8 mouse cellular contexts compared by ENCODE assay signal in genomic region chr14:52197156-52197878, GRCm38 (mm10). TPM values are rescaled to one million over a fixed set of nuclear protein-coding genes. Genes with fewer than 3 reads are reported as not detected.
A peak's percentile ranks its signal among the peaks of the same experiment; 100 is the strongest.
DNase-seq lines count a peak whose midpoint lies in the region; ATAC-seq and TF ChIP-seq lines count a peak whose summit lies in the region.

Gene Supt16, minus strand, starts transcription at chr14:52197416.

- H3K4me1 ChIP-seq in bone marrow, adult 2 months (ENCODE audit: control insufficient read depth, insufficient read depth, low read length): no peaks in the 10 kb centered on the region; the same call in 1 of the 2 replicates
- peaks cover 13% of the 10 kb centered on the region for H3K4me1 ChIP-seq in embryonic facial prominence, embryonic 15.5 days
- peaks cover 7% of the 10 kb centered on the region; the same call in 1 of the 2 replicates for H3K4me1 ChIP-seq in heart, embryonic 10.5 days
- H3K4me1 ChIP-seq in kidney, embryonic 15.5 days: peaks cover 21% of the 10 kb centered on the region

- peak within 1 kb of the TSS; percentile 77 for H3K4me3 ChIP-seq in bone marrow, adult 2 months (replicated peaks; ENCODE audit: control insufficient read depth, low read depth, low read length)
- peak within 1 kb of the TSS; percentile 86 for H3K4me3 ChIP-seq in embryonic facial prominence, embryonic 15.5 days (replicated peaks)
- peak within 1 kb of the TSS; percentile 100 for H3K4me3 ChIP-seq in heart, embryonic 10.5 days
- peak within 1 kb of the TSS; percentile 78 for H3K4me3 ChIP-seq in kidney, embryonic 15.5 days (replicated peaks)

- peak; percentile 94 for ATAC-seq in embryonic facial prominence, embryonic 15.5 days (ENCODE audit: insufficient number of reproducible peaks, low FRiP score, low TSS enrichment, low read depth)
- ATAC-seq in kidney, embryonic 15.5 days (replicated peaks; ENCODE audit: low FRiP score): peak; percentile 95
- ATAC-seq in monocyte, adult 5-6 weeks (replicated peaks; ENCODE audit: insufficient number of reproducible peaks, low FRiP score, low TSS enrichment, poor library complexity, severe bottlenecking): peak; percentile 89

- H3K9me3 ChIP-seq in embryonic facial prominence, embryonic 15.5 days (replicated peaks): no peaks in the 10 kb centered on the region
- H3K9me3 ChIP-seq in heart, embryonic 10.5 days: no peaks in the 10 kb centered on the region
- H3K9me3 ChIP-seq in kidney, embryonic 15.5 days (replicated peaks): no peaks in the 10 kb centered on the region

- peak; percentile 88 for DNase-seq in 416B (ENCODE audit: low read depth)
- peak; percentile 92 for DNase-seq in heart, embryonic 10.5 days (ENCODE audit: low spot score)
- DNase-seq in liver: peak; percentile 86
- DNase-seq in spleen, postnatal 4 days (ENCODE audit: low spot score in 2 of 2): peak; percentile 80 to 90

- peak; percentile 68; the same call in 1 of the 2 replicates for TF ChIP-seq POLR2A in bone marrow, adult 2 months (IDR thresholded peaks at IDR 0.05; ENCODE audit: borderline replicate concordance, control insufficient read depth, low read depth, low read length)

- H3K9ac ChIP-seq in embryonic facial prominence, embryonic 15.5 days: peak within 1 kb of the TSS; percentile 92
- peak within 1 kb of the TSS; percentile 97 for H3K9ac ChIP-seq in kidney, embryonic 15.5 days

- H3K36me3 ChIP-seq in embryonic facial prominence, embryonic 15.5 days: peaks cover 33% of the 10 kb centered on the region
- H3K36me3 ChIP-seq in heart, embryonic 10.5 days: peaks cover 47% of the 10 kb centered on the region
- peaks cover 53% of the 10 kb centered on the region for H3K36me3 ChIP-seq in kidney, embryonic 15.5 days

- TF ChIP-seq CTCF in bone marrow, adult 2 months (IDR thresholded peaks at IDR 0.05; ENCODE audit: control insufficient read depth, insufficient read depth, low read length): no peak

- H3K4me2 ChIP-seq in embryonic facial prominence, embryonic 15.5 days (replicated peaks): peak within 1 kb of the TSS; percentile 70
- peak within 1 kb of the TSS; percentile 62 for H3K4me2 ChIP-seq in kidney, embryonic 15.5 days

- no peaks in the 10 kb centered on the region for H3K27me3 ChIP-seq in embryonic facial prominence, embryonic 15.5 days
- H3K27me3 ChIP-seq in heart, embryonic 10.5 days (ENCODE audit: insufficient read depth, poor library complexity, severe bottlenecking): no peaks in the 10 kb centered on the region
- H3K27me3 ChIP-seq in kidney, embryonic 15.5 days: no peaks in the 10 kb centered on the region

- peak within 1 kb of the TSS; percentile 98 for H3K27ac ChIP-seq in bone marrow, adult 2 months (ENCODE audit: control insufficient read depth, insufficient read depth, low read depth, low read length, poor library complexity)
- peak within 1 kb of the TSS; percentile 99 for H3K27ac ChIP-seq in embryonic facial prominence, embryonic 15.5 days (replicated peaks)
- H3K27ac ChIP-seq in heart, embryonic 10.5 days: peak within 1 kb of the TSS; percentile 99
- peak within 1 kb of the TSS; percentile 99 for H3K27ac ChIP-seq in kidney, embryonic 15.5 days

- WGBS in bone marrow, adult 2 months: under 1% methylated on average over 59 of the region's 59 CpGs
- WGBS in embryonic facial prominence, embryonic 15.5 days: under 1% methylated on average over 59 of the region's 59 CpGs
- WGBS in heart, embryonic 10.5 days: under 1% methylated on average over 59 of the region's 59 CpGs
- WGBS in kidney, embryonic 15.5 days: under 1% methylated on average over 58 of the region's 59 CpGs

RNA-seq across cellular contexts. Expression of gene Supt16, which starts in this region (rescaled TPM):
- polyA plus RNA-seq in bone marrow, adult 2 months (2011; ENCODE audit: insufficient read depth, insufficient read length, low replicate concordance, missing spikeins): 105 and 117 TPM in 2 replicates
- 46.1 and 50.6 TPM in 2 replicates for polyA plus RNA-seq in embryonic facial prominence, embryonic 15.5 days (2015; fragmentation: Nextera tagmentation; extraction: Ambion mirVana)
- polyA plus RNA-seq in heart, embryonic 10.5 days (2016; fragmentation: Nextera tagmentation; extraction: Ambion mirVana): 40.6 and 45.2 TPM in 2 replicates
- 63.2 and 69.1 TPM in 2 replicates for polyA plus RNA-seq in kidney, embryonic 15.5 days (2015; fragmentation: Nextera tagmentation; extraction: Ambion mirVana)
- total RNA-seq in monocyte, adult 5-6 weeks (2017): 96.8 to 144 TPM (median 108 TPM) in 3 replicates

Comparison
In these comparisons a context has a peak if more than half of its experiments do, and no peak if none do; other contexts are left out.
1. Peak in every context shown above with its lines: DNase-seq, ATAC-seq, H3K4me3 ChIP-seq and H3K27ac ChIP-seq.